Mouse (Mus musculus): ENCODE data around the gene Celf2.

Celf2 gene

GRCm38 (mm10) chr2:6561337-6561736, 948.0 kb downstream of the Celf2 start:
- DNase-seq (ENCODE audit: extremely low spot score, low read depth, low spot score), result no peak

- DNase-seq (ENCODE audit: extremely low spot score, low read depth, low spot score), result no peak
Observed at GRCm38 (mm10) chr2:6560802-6561201, 948.6 kb downstream of the Celf2 start.

GRCm38 (mm10) chr2:6559581-6559980, 949.8 kb downstream of the Celf2 start:
- DNase-seq (ENCODE audit: extremely low spot score, low read depth, low spot score), result no peak

- DNase-seq (ENCODE audit: extremely low spot score, low read depth, low spot score), result no peak
Observed at GRCm38 (mm10) chr2:6558303-6559254, 950.8 kb downstream of the Celf2 start.

GRCm38 (mm10) chr2:6557749-6558148, 951.6 kb downstream of the Celf2 start:
- no peak for DNase-seq (ENCODE audit: extremely low spot score, low read depth, low spot score)

GRCm38 (mm10) chr2:6556913-6557312, 952.5 kb downstream of the Celf2 start:
- DNase-seq (ENCODE audit: extremely low spot score, low read depth, low spot score), result no peak

GRCm38 (mm10) chr2:6553656-6554055, 955.7 kb downstream of the Celf2 start:
- no peak for DNase-seq (ENCODE audit: extremely low spot score, low read depth, low spot score)

GRCm38 (mm10) chr2:6549251-6549650, 960.1 kb downstream of the Celf2 start:
- no peak for DNase-seq (ENCODE audit: extremely low spot score, low read depth, low spot score)

- DNase-seq (ENCODE audit: extremely low spot score, low read depth, low spot score), result no peak
Observed at GRCm38 (mm10) chr2:6547139-6547664, 962.2 kb downstream of the Celf2 start.

- no peak for DNase-seq (ENCODE audit: extremely low spot score, low read depth, low spot score)
Observed at GRCm38 (mm10) chr2:6546462-6547138, 962.8 kb downstream of the Celf2 start.

GRCm38 (mm10) chr2:6545127-6545931, 964.0 kb downstream of the Celf2 start:
- DNase-seq (ENCODE audit: extremely low spot score, low read depth, low spot score), result no peak

- DNase-seq (ENCODE audit: extremely low spot score, low read depth, low spot score), result no peak
Observed at GRCm38 (mm10) chr2:6543650-6544049, 965.7 kb downstream of the Celf2 start.

- no peak for DNase-seq (ENCODE audit: extremely low spot score, low read depth, low spot score)
Observed at GRCm38 (mm10) chr2:6542556-6543180, 966.7 kb downstream of the Celf2 start.

GRCm38 (mm10) chr2:6540825-6541224, 968.5 kb downstream of the Celf2 start:
- no peak for DNase-seq (ENCODE audit: extremely low spot score, low read depth, low spot score)

GRCm38 (mm10) chr2:6540092-6540491, 969.3 kb downstream of the Celf2 start:
- no peak for DNase-seq (ENCODE audit: extremely low spot score, low read depth, low spot score)

GRCm38 (mm10) chr2:6538500-6538899, 970.9 kb downstream of the Celf2 start:
- DNase-seq (ENCODE audit: extremely low spot score, low read depth, low spot score), result no peak

- DNase-seq (ENCODE audit: extremely low spot score, low read depth, low spot score), result no peak
Observed at GRCm38 (mm10) chr2:6538031-6538430, 971.3 kb downstream of the Celf2 start.

GRCm38 (mm10) chr2:6537326-6537725, 972.0 kb downstream of the Celf2 start:
- DNase-seq (ENCODE audit: extremely low spot score, low read depth, low spot score), result no peak

- no peak for DNase-seq (ENCODE audit: extremely low spot score, low read depth, low spot score)
Observed at GRCm38 (mm10) chr2:6536372-6536771, 973.0 kb downstream of the Celf2 start.

- no peak for DNase-seq (ENCODE audit: extremely low spot score, low read depth, low spot score)
Observed at GRCm38 (mm10) chr2:6532341-6532740, 977.0 kb downstream of the Celf2 start.

- DNase-seq (ENCODE audit: extremely low spot score, low read depth, low spot score), result no peak
Observed at GRCm38 (mm10) chr2:6528076-6528475, 981.3 kb downstream of the Celf2 start.
